Mouse (Mus musculus) thymus, adult 18-20 months (tissue): ENCODE results near the gene Sf3b3.
"Not testable (repeated sequence)": the region's sequence is repeated elsewhere in the genome, so short reads cannot be mapped to it uniquely, and the experiment has no call there.

ENCODE experiments used
- DNase-seq, 2 experiments: peaks; one replicate each; pipeline ENCODE4 v3.0.0; 2022; ENCODE audit warnings: mixed read lengths in 2 of 2

The Sf3b3 gene

DNA sequence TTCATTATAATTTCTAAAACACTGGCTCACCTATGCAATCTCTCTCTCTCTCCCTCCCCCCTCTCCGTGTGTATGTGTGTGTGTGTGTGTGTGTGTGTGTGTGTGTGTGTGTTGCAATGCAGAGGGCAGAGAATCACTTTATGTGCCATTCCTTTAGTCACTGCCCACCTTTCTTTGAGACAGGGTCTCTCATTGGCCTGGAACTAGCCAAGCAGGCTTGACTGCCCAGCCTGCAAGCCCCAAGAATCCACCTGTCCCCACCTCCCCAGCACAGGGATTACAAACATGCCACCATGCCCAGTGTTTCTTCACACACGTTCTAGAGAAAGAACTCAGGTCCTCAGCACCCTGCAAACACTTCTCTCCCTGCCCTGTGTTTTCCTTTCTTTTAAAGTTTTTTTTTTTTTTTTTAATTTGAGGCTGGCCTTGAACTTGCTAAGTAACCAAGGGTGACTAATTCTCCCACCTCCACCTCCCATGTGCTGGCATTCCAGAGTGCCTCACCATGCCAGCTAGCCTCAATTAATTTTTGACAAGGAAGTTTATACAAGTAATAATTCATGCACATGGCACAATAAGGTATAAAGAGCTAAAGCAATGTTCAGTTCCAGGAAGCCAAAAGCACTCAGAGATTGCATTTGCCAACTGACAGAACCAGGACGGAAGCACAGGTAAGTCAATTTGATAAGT lies 41.6 kb downstream of the Sf3b3 start:
- DNase-seq, result no peak

DNA sequence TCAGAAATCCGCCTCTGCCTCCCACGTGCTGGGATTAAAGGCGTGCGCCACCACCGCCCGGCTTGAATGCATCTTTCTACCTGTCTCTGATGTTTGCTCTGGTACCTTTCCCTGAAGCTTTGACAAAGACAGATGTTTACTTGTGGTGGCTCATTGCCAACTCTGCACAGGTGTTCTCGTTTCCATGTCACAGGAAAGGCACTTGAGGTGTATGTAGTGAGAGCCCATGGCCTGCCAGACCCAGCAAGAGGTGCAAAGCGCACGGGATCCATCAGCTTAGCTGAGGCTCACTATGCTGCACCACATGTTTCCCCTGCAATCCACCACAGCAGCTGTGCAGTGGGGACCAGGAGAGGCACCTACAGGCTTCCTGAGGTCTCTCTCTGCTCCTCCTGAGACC lies 42.7 kb downstream of the Sf3b3 start:
- peak; percentile 25 to 52 for DNase-seq

DNA sequence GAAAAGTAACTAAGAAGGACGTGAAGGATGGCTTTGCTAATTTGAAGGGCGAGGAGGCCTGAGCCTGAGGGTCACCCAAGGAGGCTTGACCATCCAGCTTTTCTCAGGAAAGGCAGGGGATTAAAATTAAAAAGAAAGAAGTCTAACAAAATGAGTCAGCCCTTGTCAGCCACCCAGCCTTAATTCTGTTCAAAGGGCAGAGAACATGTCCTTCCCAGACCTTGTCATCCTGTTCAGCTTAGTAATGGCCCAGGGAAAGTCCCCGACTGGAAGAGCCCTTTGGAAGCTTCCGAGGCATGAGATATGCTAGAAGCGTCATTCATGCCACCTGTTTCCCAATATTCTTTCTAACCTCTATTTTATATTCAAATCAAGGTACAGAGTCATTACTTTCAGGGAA lies 43.6 kb downstream of the Sf3b3 start:
- DNase-seq, result no peak

DNA sequence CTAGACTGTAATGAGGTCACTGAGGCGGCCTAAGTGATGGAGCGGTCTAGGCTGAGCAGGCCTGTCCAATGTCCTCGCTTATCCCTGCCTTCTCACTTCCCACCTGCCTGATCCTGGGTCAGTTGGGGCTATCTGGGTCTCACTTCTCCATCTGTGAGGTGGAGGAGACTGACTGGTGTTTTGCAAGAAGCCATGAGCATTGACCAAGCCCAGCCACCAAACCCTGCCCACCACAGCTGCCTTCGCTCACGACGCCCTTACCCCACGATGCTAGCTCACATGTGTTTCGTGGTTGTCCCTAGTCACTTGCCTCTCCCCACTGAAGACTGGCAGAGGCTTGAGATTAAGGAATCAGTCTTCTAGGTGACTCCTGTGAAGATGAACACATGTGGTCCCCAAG lies 49.5 kb downstream of the Sf3b3 start:
- DNase-seq, result no peak

DNA sequence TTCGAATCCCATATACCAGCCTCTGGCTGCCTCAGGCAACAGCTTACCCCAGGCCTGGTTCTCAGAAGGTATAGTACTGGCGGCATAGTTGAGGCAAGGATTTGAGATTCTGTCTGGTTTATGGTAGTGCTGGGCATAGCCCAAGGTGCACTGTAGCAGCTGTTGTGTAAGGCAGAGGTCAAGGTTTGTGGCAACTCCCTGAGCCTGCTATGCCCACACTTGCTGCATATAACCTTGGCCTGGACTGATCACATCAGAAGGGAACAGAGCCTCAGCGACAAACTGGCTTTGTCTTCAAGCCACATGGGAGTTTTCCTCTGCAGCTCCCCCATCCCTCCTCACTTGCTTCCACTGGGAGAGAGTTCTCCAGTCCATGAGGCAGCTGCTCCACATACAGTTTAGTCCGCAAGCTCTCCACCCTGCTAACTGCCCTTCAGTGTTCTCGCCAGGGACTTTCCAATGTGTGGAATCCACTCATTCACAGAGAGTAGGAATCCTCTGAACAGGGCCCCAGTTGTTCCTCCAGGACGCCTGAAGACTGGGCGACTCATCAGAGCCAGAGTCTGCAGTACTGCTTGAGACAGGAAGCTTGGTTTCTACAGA lies 52.1 kb downstream of the Sf3b3 start:
- no peak for DNase-seq

DNA sequence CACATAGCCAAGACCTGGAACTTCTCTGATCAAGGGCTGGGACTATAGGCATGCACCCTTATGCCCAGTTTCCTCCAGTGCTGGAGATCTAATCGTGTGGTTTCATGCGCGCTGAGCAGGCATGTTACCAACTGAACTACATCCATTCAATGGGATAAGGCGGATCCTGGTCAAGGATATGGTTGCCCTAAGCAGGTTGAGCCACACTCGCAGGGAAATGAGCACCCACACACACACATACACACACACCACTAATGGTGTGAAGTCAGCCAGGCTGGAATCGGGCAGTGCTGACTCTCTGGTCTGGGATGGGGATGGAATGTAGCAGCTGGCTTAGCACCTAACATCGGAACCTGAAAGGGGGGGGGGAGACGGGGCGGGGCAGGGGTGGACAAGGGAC lies 52.7 kb downstream of the Sf3b3 start:
- DNase-seq, result no peak

DNA sequence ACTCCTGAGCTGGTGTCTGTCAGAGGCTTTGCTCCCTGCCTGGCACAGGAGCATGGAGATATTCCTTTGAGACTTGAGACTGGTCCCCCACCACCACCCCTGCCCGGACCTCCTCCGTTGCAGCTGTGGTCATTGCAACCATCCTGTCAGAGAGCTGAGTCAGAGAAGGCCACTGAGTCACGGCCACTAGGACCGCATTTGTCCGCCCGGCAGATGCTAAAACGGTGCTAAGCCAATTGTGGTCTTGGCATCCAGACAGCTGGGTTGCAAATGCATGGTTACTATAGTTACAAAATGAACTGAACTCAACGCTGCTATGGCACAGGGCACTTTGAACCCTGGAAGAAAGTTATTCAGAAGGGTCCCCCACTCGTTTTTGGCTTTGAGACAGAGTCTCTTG lies 53.1 kb downstream of the Sf3b3 start:
- DNase-seq, result no peak

DNA sequence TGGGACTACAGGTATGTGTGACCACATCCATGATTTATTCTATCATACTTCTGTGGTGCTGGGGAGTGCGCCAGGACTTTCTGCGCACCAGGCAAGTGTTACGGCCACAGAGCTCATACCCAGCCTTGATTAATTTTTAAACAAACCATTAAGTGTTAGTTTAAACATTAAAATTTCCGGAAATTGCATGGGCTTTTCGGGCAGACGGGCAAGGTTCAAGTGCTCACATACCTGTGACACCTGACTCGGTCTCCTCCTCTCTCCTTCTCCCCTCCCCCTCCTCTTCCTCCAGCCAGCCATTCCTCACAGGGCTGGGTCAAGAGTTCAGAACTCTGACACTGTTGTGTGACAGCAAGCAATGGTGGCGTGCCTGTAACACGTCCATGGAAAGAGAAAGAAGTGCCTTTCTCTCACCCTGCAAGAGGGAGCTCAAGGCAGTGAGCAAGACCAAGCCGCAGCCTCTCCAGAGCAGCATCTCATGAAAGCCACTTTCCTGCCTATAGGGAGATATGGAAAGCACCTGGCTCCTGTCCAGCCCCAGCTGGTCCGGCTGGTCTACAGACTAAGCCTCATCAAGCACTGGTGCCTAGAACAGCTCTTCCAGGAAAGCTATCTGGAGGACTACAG lies 53.9 kb downstream of the Sf3b3 start:
- DNase-seq, result no peak

DNA sequence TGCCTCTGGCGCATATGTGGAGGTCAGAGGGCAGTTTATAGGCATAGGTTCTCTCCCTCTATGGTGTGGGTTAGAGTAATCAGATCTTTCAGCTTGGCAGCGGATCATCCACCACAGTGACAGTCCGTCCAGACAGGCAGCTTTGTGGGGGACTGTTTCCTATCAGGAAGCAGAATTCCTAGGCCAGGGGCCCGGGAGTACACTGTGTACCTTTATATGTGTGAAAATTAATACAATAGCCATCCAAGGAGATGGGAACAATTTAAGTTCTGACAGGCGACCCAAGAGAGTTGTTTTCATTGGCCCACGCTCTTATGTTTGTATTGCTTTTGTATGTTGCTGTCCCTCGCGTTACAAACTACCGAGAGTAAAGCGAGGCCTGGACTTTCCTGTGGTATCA lies 55.4 kb downstream of the Sf3b3 start:
- no peak for DNase-seq

DNA sequence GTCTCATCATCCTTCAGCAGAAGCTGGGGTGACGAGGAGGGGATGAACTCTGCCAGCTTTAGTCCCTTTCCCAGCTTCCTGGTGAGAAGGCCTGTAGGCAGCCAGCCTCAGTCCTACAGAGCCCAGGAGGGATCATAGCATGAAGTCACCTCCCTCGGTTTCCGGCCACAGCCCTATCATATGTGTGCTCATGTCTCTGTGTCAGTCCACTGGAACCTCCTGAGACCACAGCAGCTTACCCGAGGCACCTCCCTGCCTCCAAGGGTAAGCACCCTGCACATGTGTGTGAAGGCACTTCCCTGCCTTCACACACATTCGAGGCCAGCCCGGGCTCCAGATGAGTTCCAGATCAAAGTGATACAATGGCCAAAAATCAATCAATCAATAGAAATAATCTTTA lies 56.3 kb downstream of the Sf3b3 start:
- no peak for DNase-seq

DNA sequence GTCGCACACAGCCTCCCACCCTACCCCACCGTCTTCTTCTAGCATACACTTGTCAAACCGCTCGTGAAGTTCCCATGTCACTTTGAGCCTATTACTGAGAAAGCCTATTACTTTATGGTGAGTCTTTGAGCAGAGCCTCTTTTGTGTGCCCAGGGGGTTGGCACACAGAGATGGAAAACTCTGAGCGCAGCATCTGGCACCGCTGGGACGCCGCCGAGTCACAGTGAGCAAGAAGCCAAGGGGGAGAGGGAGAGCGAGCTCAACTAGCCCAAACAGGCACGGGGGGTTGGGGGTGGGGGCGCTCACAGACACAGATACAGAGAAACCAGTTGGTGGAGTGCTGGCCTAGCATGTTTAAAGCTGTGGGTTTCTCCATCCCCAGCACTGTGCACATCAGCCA lies 57.0 kb downstream of the Sf3b3 start:
- DNase-seq, result no peak

DNA sequence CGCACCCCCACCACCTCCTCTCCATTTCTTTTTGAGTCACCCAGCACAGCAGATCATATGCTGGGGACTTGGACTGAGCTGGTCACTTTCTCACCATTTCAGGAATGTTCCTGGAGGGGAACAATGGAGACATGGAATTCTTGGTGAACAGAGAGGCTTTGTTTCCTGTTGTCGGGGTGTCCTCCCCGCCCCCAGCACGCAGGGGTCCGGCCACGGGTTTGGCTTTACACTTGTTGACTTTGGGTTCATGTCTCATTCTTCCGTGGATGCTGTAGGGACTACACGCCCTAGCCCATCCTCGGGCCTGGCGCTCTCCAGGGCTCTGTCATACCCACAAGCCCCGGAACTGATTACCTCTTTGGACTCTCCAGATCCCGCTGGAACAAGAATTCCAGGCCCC lies 57.6 kb downstream of the Sf3b3 start:
- DNase-seq, result no peak

DNA sequence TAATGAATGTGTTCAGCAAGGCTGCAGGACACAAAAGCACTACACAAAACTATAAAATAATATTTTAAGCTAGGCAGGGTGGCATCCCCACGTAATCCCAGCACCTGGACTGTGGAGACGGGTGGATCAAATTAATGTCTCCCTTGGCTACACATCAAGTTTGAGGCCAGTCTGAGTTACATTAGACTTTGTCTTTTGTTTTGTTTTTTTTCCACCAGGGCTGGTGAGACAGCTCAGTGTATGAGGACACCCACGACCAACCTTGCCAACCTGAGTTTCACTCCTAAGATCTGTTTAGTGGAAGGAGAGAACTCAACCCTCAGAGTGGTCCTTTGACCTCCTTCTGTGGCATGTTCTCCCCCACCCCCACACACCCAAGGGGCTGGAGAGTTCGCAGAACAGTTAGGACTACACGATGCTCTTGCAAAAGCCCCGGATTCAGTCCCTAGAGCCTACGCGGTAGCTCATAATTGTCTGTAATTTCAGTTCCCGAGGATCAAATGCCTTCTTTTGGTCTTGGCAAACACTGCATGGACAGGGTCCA lies 59.1 kb downstream of the Sf3b3 start:
- DNase-seq, result no peak

DNA sequence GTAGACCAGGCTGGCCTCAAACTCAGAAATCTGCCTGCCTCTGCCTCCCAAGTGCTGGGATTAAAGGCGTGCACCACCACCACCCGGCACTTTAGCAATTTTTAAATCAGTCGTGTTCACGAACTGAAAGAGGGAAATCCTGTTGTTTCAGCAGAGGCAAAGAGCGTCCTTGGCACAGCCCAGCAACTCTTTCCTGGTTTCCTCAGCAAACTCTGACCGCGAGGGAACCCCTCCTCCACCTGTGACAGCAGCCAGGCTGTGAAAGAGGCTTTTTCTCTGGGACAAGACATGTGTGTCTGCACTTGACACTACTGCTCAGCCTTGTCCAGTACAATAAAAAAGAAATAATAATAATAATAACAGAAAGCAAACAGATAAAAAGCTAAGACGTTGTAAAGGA lies 59.7 kb downstream of the Sf3b3 start:
- no peak for DNase-seq

DNA sequence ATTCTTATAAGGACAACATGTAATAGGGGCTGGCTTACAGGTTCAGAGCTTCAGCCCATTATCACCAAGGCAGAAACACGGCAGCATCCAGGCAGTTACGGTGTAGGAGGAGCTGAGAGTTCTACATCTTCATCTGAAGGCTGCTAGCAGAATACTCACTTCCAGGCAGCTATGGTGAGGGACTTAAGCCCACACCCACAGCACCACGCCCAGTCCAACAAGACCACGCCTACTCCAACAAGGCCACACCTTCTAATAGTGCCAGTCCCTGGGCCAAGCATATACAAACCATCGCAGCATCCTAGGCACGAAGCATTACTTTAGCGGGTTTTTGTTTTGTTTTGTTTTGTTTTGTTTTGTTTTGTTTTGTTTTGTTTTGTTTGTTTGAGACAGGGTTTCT lies 60.1 kb downstream of the Sf3b3 start:
- DNase-seq, result not testable (repeated sequence)

DNA sequence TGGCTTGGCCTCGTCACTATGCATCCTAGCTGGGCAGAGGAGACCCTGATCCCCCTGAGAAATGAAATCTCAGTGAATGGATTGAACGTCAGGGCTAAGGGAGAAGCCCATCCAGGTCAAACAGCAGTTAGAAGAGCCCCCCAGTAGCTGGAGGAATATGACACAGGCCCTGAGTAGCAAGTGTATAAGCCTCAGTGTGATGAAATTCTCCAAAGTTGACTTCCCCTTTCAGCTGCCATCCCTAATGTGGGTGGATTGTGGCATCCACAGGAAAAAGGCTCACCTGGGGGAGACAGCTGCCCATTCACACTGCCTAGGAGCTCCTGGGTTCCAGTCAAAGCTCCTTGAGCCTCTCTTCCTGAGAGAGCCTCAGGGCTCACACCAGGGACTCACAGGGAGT lies 61.2 kb downstream of the Sf3b3 start:
- DNase-seq, result no peak

DNA sequence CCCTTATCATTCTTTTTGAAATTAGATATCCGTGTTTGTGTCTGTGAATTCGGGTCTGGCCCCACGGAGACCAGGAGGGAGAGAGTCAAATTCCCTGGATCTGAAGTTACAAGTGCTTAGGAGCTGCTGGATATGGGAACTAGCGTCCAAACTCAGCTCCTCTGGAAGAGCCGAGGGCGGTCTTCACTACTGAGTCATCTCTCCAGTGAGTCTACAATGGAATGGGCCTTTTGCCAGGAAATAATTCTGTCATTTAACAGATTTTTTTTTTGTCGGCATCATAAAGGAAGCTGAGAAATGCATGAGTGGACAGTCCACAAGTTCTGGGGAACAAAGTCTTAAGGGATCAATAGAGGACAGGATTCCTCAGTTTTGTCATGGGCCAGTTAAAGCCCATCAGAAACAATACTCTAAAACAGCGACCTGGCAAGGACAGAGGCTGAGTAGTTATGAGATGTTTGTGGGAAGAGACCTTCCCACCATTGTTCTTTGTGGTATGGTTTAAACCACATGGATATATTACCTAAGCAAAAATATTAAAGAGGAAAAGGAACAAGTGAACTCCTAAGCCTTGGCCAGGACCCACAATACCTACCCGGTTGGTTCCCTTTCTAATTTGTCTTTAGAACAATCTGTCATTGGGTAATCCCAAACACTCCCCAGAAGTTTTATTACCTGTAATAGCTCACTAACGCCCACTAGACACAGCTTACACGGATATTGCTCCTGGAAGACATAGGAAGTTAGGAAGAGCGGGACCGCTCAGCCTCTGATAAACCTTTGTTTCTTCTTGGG lies 66.5 kb downstream of the Sf3b3 start:
- no peak for DNase-seq

DNA sequence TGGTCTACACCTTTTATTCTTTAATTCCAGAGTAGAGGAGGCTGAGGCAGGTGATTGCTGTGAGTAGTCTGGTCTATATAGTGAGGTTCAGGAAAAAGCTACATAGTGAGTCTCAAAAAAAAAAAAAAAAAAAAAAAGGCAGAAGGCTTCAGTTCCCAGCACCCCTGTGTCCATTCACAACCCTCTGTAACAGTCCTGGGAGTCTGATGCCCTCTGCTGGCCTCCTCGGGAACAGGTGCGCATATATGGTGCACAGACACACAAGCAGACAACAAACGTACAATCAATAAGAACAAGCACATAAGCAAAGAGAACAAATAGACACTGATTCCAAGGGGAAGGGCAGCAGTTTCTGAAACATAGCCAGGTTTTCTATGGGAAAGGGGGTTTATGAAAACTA lies 70.3 kb downstream of the Sf3b3 start:
- DNase-seq, result no peak

DNA sequence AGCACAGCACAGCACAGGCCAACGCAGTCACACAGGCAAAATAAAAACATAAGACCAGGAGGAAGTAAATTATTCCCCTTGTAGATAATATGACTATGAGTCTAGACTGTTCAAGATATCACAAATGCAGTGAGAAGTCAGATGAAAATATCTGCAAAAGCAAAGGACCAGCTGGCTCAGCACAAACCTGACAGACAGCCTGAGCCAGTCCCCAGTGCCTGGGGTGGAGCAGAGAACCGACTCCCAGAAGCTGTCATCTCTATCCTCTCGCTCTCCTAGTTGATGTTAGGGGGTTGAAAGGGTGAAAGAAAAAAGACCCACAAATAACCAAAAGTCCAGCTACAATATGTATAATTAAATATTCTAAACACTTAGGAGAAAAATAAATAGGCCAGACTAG lies 70.9 kb downstream of the Sf3b3 start:
- DNase-seq, result no peak

DNA sequence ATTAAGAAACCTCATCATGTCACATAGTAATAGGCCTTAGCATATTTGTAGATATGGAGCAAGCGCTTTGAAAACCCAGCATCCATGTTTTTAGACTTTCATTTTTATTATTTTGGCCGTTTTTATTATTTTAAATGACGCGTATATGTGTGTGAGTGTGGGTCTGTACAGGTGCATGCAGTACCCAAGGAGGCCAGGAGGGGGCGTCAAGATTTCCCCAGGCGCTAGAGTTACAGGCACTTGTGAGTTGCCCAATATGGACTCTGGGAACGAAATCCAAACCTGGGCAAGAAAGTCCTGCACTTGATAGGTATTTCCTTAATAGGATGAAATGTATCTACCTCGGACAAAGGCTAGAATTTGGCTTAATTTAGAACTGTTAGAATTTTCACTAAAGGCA lies 71.3 kb downstream of the Sf3b3 start:
- DNase-seq, result no peak

DNA sequence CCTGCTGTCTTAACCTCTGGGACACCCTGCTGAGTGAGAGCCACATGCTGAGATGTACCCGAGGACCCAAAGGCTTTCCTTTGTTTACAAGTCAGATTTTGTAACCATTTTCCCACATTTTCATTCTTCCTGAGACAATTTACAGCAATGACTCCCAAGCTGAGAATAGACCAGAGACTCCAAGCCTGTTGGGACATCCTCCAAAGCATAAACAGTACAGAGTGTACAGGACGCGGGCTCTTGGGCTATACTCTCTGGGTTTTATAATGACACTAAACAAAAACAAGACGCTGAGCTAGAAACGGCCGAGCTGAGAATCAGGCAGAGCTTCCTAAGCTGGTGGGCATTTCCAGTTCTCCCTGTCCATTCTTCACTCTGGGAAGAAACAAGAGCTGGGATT lies 71.9 kb downstream of the Sf3b3 start:
- DNase-seq, result no peak

DNA sequence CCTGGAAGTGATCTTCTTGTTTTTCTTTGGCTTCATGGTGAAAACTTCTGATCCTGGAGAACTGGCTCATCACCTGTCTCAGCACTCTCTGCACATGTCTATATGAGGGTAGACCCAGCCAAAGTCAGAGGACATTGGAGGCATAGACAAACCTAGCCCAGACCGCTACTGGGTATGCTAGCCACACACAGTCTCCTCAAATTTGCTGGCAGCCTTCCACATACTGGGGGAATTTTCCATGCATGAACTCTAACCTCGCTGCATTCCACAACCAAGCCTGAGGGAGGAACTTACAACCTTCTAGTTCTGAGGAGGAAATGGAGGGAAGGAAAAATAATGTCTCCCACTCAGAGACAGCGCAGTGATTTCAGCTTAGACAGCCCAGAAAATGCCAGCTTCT lies 72.5 kb downstream of the Sf3b3 start:
- no peak for DNase-seq

DNA sequence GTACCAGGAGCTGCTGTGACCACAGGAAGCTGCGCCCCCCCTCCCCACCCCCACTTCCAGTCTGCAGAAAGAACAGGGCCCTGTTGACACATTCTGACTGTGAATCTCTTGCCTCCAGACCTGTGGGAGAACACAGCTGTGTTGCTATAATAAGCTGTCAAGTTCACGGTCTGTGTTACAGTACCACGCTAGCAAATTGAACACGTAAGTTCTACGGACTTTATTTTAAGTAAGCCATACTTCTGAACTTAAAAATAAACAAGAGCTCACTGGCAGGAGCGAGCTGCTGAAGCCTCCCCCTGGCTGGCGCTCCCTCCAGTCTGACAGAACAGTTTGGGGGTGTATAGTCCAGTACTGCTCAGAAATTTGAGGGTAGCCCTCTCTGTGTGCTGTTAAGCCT lies 74.1 kb downstream of the Sf3b3 start:
- DNase-seq, result no peak

DNA sequence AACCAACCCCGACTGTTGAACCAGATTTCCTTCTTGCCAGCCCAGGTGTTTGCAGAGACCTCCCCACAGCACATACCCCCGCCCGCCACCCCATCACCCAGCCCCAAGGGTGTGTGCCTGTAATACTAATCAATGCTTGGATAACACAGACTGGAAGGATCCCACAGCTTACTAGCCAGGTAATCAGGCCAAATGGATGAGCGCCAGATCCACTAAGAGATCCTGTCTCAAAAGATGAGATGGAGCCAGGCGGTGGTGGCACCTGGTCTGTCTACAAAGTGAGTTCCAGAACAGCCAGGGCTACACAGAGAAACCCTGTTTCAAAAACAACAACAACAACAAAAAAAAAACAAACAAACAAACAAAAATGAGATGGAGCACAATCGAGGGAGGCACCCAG lies 79.3 kb downstream of the Sf3b3 start:
- no peak for DNase-seq
